In genomic region chr16:57755708-57756107, GRCm38 (mm10) we compare ENCODE assay signal across 10 mouse cellular contexts. TPM values are rescaled to one million over a fixed set of nuclear protein-coding genes. Genes with fewer than 3 reads are reported as not detected.
DNase-seq lines count a peak whose midpoint lies in the region; ATAC-seq and TF ChIP-seq lines count a peak whose summit lies in the region.
"Had no signal": no experiment of that assay in that cellular context is flagged by ENCODE, and none has a peak within 500 bp of the region (broad histone marks: within the 10 kb centered on the region; RNA-seq: fewer than 3 reads in every experiment).

No protein-coding gene starts in this region.

- no peak for TF ChIP-seq CTCF in layer of hippocampus, adult 2 months (conservative IDR thresholded peaks at IDR 0.05)

- H3K9ac ChIP-seq in forebrain, embryonic 11.5 days (ENCODE audit: low read length): no peak overlapping the region
- H3K9ac ChIP-seq in intestine, embryonic 16.5 days (ENCODE audit: low read depth, low read length): no peak overlapping the region
- H3K9ac ChIP-seq in stomach, embryonic 14.5 days (replicated peaks; ENCODE audit: low read depth, low read length): no peak overlapping the region
- H3K9ac ChIP-seq: liver, embryonic 15.5 days had no signal

- WGBS in forebrain, embryonic 11.5 days: 38% methylated on average over 5 of the region's 5 CpGs
- 42% methylated on average over 4 of the region's 5 CpGs for WGBS in forebrain, embryonic 10.5 days
- 52% methylated on average over 5 of the region's 5 CpGs for WGBS in intestine, embryonic 16.5 days
- WGBS in stomach, embryonic 14.5 days: 49% methylated on average over 5 of the region's 5 CpGs

- peak; percentile 34; the same call in 1 of the 2 replicates for ATAC-seq in forebrain, embryonic 11.5 days (replicated peaks; ENCODE audit: low FRiP score)
- no peak for ATAC-seq in intestine, embryonic 16.5 days
- no peak for ATAC-seq in stomach, embryonic 14.5 days (ENCODE audit: insufficient number of reproducible peaks, insufficient read depth, low FRiP score, low read depth)
- ATAC-seq in CD4-positive, CD25-positive, alpha-beta regulatory T cell, adult 4 months: no peak

- H3K27ac ChIP-seq in forebrain, embryonic 11.5 days (ENCODE audit: low read depth, low read length): no peak overlapping the region
- H3K27ac ChIP-seq in forebrain, embryonic 10.5 days: no peak overlapping the region
- no peak overlapping the region for H3K27ac ChIP-seq in layer of hippocampus, adult 2 months
- no peak overlapping the region for H3K27ac ChIP-seq in intestine, embryonic 16.5 days (ENCODE audit: low read length)
- H3K27ac ChIP-seq in stomach, embryonic 14.5 days (ENCODE audit: low read length): no peak overlapping the region
- H3K27ac ChIP-seq: liver, embryonic 15.5 days had no signal

- H3K27me3 ChIP-seq in forebrain, embryonic 11.5 days (ENCODE audit: control insufficient read depth, insufficient read depth, low read length): 0 out of 2 replicates have a peak, but pooled peaks cover 2% of the 10 kb centered on the region
- H3K27me3 ChIP-seq in forebrain, embryonic 10.5 days (ENCODE audit: poor library complexity, severe bottlenecking): peaks cover 31% of the 10 kb centered on the region
- H3K27me3 ChIP-seq in intestine, embryonic 16.5 days (replicated peaks; ENCODE audit: control insufficient read depth, insufficient read depth, low read length): no peaks in the 10 kb centered on the region
- 0 out of 2 replicates have a peak, but pooled peaks cover 2% of the 10 kb centered on the region for H3K27me3 ChIP-seq in stomach, embryonic 14.5 days (ENCODE audit: control insufficient read depth, insufficient read depth, low read length)

- H3K9me3 ChIP-seq in forebrain, embryonic 11.5 days (ENCODE audit: control insufficient read depth, low read length): no peaks in the 10 kb centered on the region
- H3K9me3 ChIP-seq in forebrain, embryonic 10.5 days: no peaks in the 10 kb centered on the region
- no peaks in the 10 kb centered on the region for H3K9me3 ChIP-seq in intestine, embryonic 16.5 days (ENCODE audit: control insufficient read depth, low read length)
- H3K9me3 ChIP-seq in stomach, embryonic 14.5 days (ENCODE audit: control insufficient read depth, low read depth, low read length): no peaks in the 10 kb centered on the region
- H3K9me3 ChIP-seq: liver, embryonic 15.5 days had no signal

- no peak overlapping the region; the same call in 1 of the 2 replicates for H3K4me2 ChIP-seq in forebrain, embryonic 11.5 days (ENCODE audit: low read depth, low read length, severe bottlenecking)
- peak overlapping the region; percentile 71; the same call in 1 of the 2 replicates for H3K4me2 ChIP-seq in intestine, embryonic 16.5 days (ENCODE audit: low read depth, low read length)
- peak overlapping the region; percentile 70 for H3K4me2 ChIP-seq in stomach, embryonic 14.5 days (replicated peaks; ENCODE audit: low read depth, low read length)

- DNase-seq in forebrain, embryonic 11.5 days (ENCODE audit: low spot score): no peak
- no peak for DNase-seq in forebrain, embryonic 10.5 days (ENCODE audit: extremely low spot score, low spot score)
- no peak for DNase-seq in layer of hippocampus, adult 2 months (ENCODE audit: low spot score in 2 of 2)
- no peak for DNase-seq in layer of hippocampus, postnatal 36 days
- DNase-seq in embryo, embryonic 10 days (ENCODE audit: low spot score): no peak
- DNase-seq: spleen, adult 18-20 months had no signal

- H3K4me1 ChIP-seq in forebrain, embryonic 11.5 days (replicated peaks; ENCODE audit: control insufficient read depth, insufficient read depth, low read length): peaks cover 4% of the 10 kb centered on the region; the same call in 1 of the 2 replicates
- H3K4me1 ChIP-seq in forebrain, embryonic 10.5 days: peaks cover 32% of the 10 kb centered on the region
- H3K4me1 ChIP-seq in intestine, embryonic 16.5 days (ENCODE audit: control insufficient read depth, insufficient read depth, low read length): peaks cover 6% of the 10 kb centered on the region
- peaks cover 4% of the 10 kb centered on the region; the same call in 1 of the 2 replicates for H3K4me1 ChIP-seq in stomach, embryonic 14.5 days (ENCODE audit: control insufficient read depth, insufficient read depth, low read length)
- H3K4me1 ChIP-seq: liver, embryonic 15.5 days had no signal

- no peaks in the 10 kb centered on the region for H3K36me3 ChIP-seq in forebrain, embryonic 11.5 days (ENCODE audit: control insufficient read depth, insufficient read depth, low read length)
- H3K36me3 ChIP-seq in forebrain, embryonic 10.5 days (replicated peaks): no peaks in the 10 kb centered on the region
- no peaks in the 10 kb centered on the region for H3K36me3 ChIP-seq in intestine, embryonic 16.5 days (ENCODE audit: control insufficient read depth, insufficient read depth, low read length)
- H3K36me3 ChIP-seq in stomach, embryonic 14.5 days (ENCODE audit: control insufficient read depth, insufficient read depth, low read length): no peaks in the 10 kb centered on the region
- H3K36me3 ChIP-seq: liver, embryonic 15.5 days had no signal

- H3K4me3 ChIP-seq in forebrain, embryonic 11.5 days (ENCODE audit: low read depth, low read length): no peak overlapping the region
- H3K4me3 ChIP-seq in forebrain, embryonic 10.5 days: no peak overlapping the region; the same call in 1 of the 2 replicates
- H3K4me3 ChIP-seq in layer of hippocampus, adult 2 months: peak overlapping the region; percentile 49
- no peak overlapping the region; the same call in 1 of the 2 replicates for H3K4me3 ChIP-seq in intestine, embryonic 16.5 days (ENCODE audit: low read length)
- H3K4me3 ChIP-seq in stomach, embryonic 14.5 days (ENCODE audit: low read depth, low read length): 0 out of 2 replicates have a peak overlapping the region, but pooled peaks have one; percentile 24
- H3K4me3 ChIP-seq: liver, embryonic 15.5 days had no signal

RNA-seq across cellular contexts. Expression of gene Col8a1, which starts 1.2 kb away (rescaled TPM):
- polyA plus RNA-seq in forebrain, embryonic 11.5 days (2014; fragmentation: Nextera tagmentation; extraction: Ambion mirVana): 1.1 and 1.4 TPM in 2 replicates
- polyA plus RNA-seq in forebrain, embryonic 10.5 days (2016; fragmentation: Nextera tagmentation; extraction: Ambion mirVana): 0.32 and 0.82 TPM in 2 replicates
- under 1 TPM; 0.34 to 0.69 TPM for total RNA-seq in layer of hippocampus, adult 2 months (2021)
- total RNA-seq in layer of hippocampus, postnatal 36 days (2021): 1 to 10 TPM in 1 of 2 experiments, under 1 TPM in 1; 0.37 to 1.4 TPM
- 3.4 and 4.1 TPM in 2 replicates for polyA plus RNA-seq in intestine, embryonic 16.5 days (2015; fragmentation: Nextera tagmentation; extraction: Ambion mirVana)
- 12.2 and 14.9 TPM in 2 replicates for polyA plus RNA-seq in stomach, embryonic 14.5 days (2014; fragmentation: Nextera tagmentation; extraction: Ambion mirVana)
- not detected for polyA plus RNA-seq in CD4-positive, CD25-positive, alpha-beta regulatory T cell, adult 4 months (2017; shearing (Covaris generic))

Comparison
In these comparisons a context has a peak if more than half of its experiments do, and no peak if none do; other contexts are left out.
1. H3K4me3 ChIP-seq: peak in layer of hippocampus, adult 2 months (single experiment) and stomach, embryonic 14.5 days (single experiment); none in forebrain, embryonic 11.5 days (single experiment), forebrain, embryonic 10.5 days (single experiment) and intestine, embryonic 16.5 days (single experiment).